Mouse (Mus musculus) liver, embryonic 16.5 days (tissue): ENCODE measurements around the gene Cenpn. TPM values are rescaled to one million over a fixed set of nuclear protein-coding genes. Genes with fewer than 3 reads are reported as not detected.
A peak's percentile ranks its signal among the peaks of the same experiment; 100 is the strongest.

Experiments
- ATAC-seq: fragments of 200-750 bp; cut with Nextera tagmentation; 2 replicates; pipeline ENCODE4 v1.8.0; 2017; ENCODE audit warnings: low read depth, mild to moderate bottlenecking, moderate number of reproducible peaks, moderate library complexity
- H3K27ac ChIP-seq: fragments of 300-500 bp; sonication (generic); 2 replicates; pipeline ENCODE4 v1.5.1; 2014; ENCODE audit warnings: mild to moderate bottlenecking, low read length
- H3K27me3 ChIP-seq: fragments of 300-500 bp; sonication (generic); 2 replicates; pipeline ENCODE4 v1.6.1; 2014; ENCODE audit warnings: low read depth, low read length, mixed read lengths; ENCODE audit not compliant: control insufficient read depth, insufficient read depth
- H3K36me3 ChIP-seq: fragments of 300-500 bp; sonication (generic); 2 replicates; pipeline ENCODE4 v1.6.1; 2014; ENCODE audit warnings: mild to moderate bottlenecking; ENCODE audit not compliant: control insufficient read depth, insufficient read depth
- H3K4me1 ChIP-seq: fragments of 300-500 bp; sonication (generic); 2 replicates; pipeline ENCODE4 v1.6.1; 2014; ENCODE audit warnings: low read depth, low read length, mixed read lengths; ENCODE audit not compliant: control insufficient read depth
- H3K4me2 ChIP-seq: fragments of 300-500 bp; sonication (generic); 2 replicates; pipeline ENCODE4 v1.6.1; 2014; ENCODE audit warnings: low read depth, low read length, mixed read lengths
- H3K4me3 ChIP-seq: fragments of 300-500 bp; sonication (generic); 2 replicates; pipeline ENCODE4 v1.5.1; 2014; ENCODE audit warnings: low read depth, mild to moderate bottlenecking, low read length
- H3K9ac ChIP-seq: fragments of 300-500 bp; sonication (generic); 2 replicates; pipeline ENCODE4 v1.6.1; 2014; ENCODE audit warnings: low read depth, low read length
- H3K9me3 ChIP-seq: fragments of 300-500 bp; sonication (generic); replicated peaks from 2 replicates; pipeline ENCODE4 v1.6.1; 2016; ENCODE audit warnings: low read length; ENCODE audit not compliant: control insufficient read depth
- WGBS: fragments of 180-500 bp; shearing (Covaris S2); extraction: QIAGEN DNeasy Blood & Tissue Kit; methylation state at CpG from one replicate; pipeline ENCODE4 v1.1.7; 2014; ENCODE audit not compliant: insufficient replicate concordance; 5-methylcytosine and 5-hydroxymethylcytosine counted together
- polyA plus RNA-seq: library from polyadenylated mRNA; unstranded; fragments of >200 nt; fragmentation: Nextera tagmentation; extraction: Ambion mirVana; gene quantifications from 2 replicates; pipeline ENCODE4 v1.2.1, GENCODE M21; 2015

The Cenpn gene
- 21.5 and 22.2 TPM in 2 replicates for polyA plus RNA-seq

GRCm38 (mm10) chr8:116921337-116922059 is at the start of gene Cenpn, which contains the start of gene Cmc2:
TSS of gene Cenpn (plus strand) at chr8:116921730.
TSS of gene Cmc2 (minus strand) at chr8:116921455.
- H3K36me3 ChIP-seq: peaks cover 6% of the 10 kb centered on the region
- peak; percentile 91 for ATAC-seq
- no peaks in the 10 kb centered on the region for H3K9me3 ChIP-seq
- peak within 1 kb of the TSS; percentile 93 for H3K4me3 ChIP-seq
- H3K9ac ChIP-seq: peak within 1 kb of the TSS; percentile 91
- H3K27ac ChIP-seq: peak within 1 kb of the TSS; percentile 92
- H3K4me2 ChIP-seq: peak within 1 kb of the TSS; percentile 81
- H3K27me3 ChIP-seq: no peaks in the 10 kb centered on the region
- H3K4me1 ChIP-seq: peaks cover 25% of the 10 kb centered on the region
- WGBS: 0% methylated on average over 57 of the region's 57 CpGs

DNA sequence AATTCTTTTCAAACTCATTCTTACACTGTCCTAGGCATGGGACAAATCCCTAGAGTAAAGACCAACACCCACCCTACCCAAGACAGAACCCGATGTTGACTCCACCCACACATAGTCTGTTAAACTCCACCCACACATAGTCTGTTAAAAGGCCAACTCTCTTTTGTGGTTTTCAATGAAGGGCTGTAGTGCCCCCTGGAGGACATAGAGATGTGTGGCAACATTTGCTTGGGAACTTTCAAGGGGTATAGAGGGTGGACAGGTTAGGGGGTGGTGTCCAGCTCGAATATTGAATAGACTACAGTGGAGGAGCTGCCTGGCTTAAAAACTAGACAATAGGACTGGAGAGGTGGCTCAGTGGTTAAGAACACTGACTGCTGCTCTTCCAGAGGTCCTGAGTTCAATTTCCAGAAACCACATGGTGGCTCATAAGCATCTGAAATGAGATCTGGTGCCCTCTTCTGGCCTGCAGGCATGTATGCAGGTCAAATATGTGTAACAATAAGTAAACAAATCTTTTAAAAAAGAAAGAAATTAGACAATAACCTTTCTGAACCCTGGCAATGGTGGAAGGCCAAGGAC is 48.7 kb upstream of the Cenpn start:
- Histone ChIP-seq H3K9ac (no peak overlapping the region), H3K4me3 (no peak overlapping the region), H3K36me3 (no peaks in the 10 kb centered on the region), H3K9me3 (no peaks in the 10 kb centered on the region; the same call in 1 of the 2 replicates), H3K27me3 (no peaks in the 10 kb centered on the region), H3K4me2 (no peak overlapping the region), H3K4me1 (no peaks in the 10 kb centered on the region), H3K27ac (no peak overlapping the region)
- ATAC-seq: no peak
- 34% methylated on average over 2 of the region's 2 CpGs for WGBS

DNA sequence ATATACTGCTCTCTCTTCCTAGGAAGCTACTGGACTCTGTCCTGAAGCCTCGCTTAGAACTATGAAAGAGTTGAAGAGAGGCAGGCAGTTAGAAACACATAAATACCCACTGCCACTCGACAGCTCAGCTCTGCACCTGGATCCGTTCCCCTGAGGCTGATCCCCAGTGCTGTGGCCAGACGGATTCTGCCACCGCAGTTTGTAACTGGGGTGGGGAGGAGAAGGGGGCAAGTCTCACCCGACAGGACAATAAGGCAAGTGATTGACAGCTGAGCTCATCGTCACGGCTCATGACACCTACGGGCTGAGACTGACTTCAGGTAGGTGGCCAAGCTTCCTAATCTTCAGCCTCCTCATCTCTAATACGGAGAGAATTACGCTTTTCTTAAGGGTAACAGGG is 47.9 kb upstream of the Cenpn start:
- no peak overlapping the region for H3K9ac ChIP-seq
- ATAC-seq: no peak; the same call in 1 of the 2 replicates
- H3K9me3 ChIP-seq: no peaks in the 10 kb centered on the region; the same call in 1 of the 2 replicates
- 75% methylated on average over 11 of the region's 11 CpGs for WGBS
- no peak overlapping the region for H3K4me3 ChIP-seq
- no peaks in the 10 kb centered on the region for H3K4me1 ChIP-seq
- no peaks in the 10 kb centered on the region for H3K27me3 ChIP-seq
- no peak overlapping the region for H3K27ac ChIP-seq
- H3K36me3 ChIP-seq: no peaks in the 10 kb centered on the region
- H3K4me2 ChIP-seq: no peak overlapping the region

- Histone ChIP-seq H3K36me3 (no peaks in the 10 kb centered on the region), H3K9me3 (no peaks in the 10 kb centered on the region; the same call in 1 of the 2 replicates), H3K4me1 (no peaks in the 10 kb centered on the region), H3K27ac (no peak overlapping the region), H3K4me3 (no peak overlapping the region), H3K27me3 (no peaks in the 10 kb centered on the region), H3K4me2 (no peak overlapping the region), H3K9ac (no peak overlapping the region)
- 74% methylated on average over 8 of the region's 8 CpGs for WGBS
- no peak for ATAC-seq
These were observed 47.5 kb upstream of the Cenpn start for GRCm38 (mm10) chr8:116873986-116874385.

DNA sequence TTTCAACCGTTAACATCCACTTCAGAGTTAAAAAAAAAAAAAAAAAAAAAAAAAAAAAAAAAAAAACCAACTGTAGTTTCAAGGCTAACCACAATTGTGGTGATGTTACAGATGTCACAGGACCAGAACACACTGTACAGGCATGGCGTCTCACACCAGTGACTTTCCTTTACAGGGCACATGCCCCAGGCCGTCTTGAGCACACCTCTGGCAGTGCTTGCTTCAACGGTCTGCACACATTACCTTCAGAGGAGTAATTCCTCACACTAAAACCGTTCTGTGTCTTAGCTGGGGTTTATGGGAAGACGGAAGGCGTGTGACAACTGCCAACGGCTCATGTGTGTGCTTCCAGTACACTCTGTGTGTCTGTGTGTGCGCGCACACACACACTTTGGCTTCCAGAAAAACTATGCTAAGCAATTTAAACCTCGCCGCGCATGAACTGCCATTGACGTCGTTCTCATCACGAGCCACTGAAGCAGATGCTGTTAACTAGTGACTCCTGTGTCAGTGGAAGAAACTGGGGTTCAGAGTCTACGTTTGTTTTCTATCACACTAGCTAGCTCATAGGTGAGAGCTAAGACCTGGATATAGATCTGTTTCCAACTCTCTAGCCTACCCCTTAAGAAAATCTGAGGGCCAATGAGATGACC is 45.6 kb upstream of the Cenpn start:
- 66% methylated on average over 17 of the region's 17 CpGs for WGBS
- Histone ChIP-seq H3K9ac (no peak overlapping the region), H3K9me3 (no peaks in the 10 kb centered on the region; the same call in 1 of the 2 replicates), H3K27me3 (no peaks in the 10 kb centered on the region), H3K4me3 (no peak overlapping the region), H3K27ac (no peak overlapping the region), H3K36me3 (no peaks in the 10 kb centered on the region), H3K4me1 (no peaks in the 10 kb centered on the region), H3K4me2 (no peak overlapping the region)
- no peak for ATAC-seq

DNA sequence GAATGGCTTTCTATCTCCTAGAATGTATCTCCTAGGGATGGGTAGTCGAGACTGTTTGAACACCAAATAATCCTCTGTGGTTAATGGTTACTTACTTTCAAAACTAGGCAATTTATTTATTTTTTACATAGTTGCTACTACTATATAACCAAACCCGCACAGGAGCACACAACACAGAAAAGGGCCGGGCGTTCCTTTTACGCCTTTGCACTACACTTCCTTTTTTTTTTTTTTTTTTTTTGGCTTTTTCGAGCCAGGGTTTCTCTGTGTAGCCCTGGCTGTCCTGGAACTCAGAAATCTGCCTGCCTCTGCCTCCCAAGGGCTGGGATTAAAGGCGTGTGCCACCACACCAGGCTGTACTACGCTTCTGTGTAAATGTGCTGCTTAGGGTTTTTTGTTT is 40.1 kb upstream of the Cenpn start:
- Histone ChIP-seq H3K27ac (no peak overlapping the region), H3K4me2 (no peak overlapping the region), H3K27me3 (no peaks in the 10 kb centered on the region), H3K4me3 (no peak overlapping the region), H3K9me3 (no peaks in the 10 kb centered on the region; the same call in 1 of the 2 replicates), H3K36me3 (0 out of 2 replicates have a peak, but pooled peaks cover 3% of the 10 kb centered on the region), H3K9ac (no peak overlapping the region), H3K4me1 (no peaks in the 10 kb centered on the region)
- WGBS: 66% methylated on average over 8 of the region's 8 CpGs
- ATAC-seq: no peak

- Histone ChIP-seq H3K27ac (no peak overlapping the region), H3K4me1 (no peaks in the 10 kb centered on the region), H3K9ac (no peak overlapping the region), H3K36me3 (peaks cover 19% of the 10 kb centered on the region), H3K9me3 (no peaks in the 10 kb centered on the region), H3K4me2 (no peak overlapping the region), H3K27me3 (no peaks in the 10 kb centered on the region), H3K4me3 (no peak overlapping the region)
- 67% methylated on average over 4 of the region's 4 CpGs for WGBS
- no peak for ATAC-seq
These were observed 33.7 kb upstream of the Cenpn start for GRCm38 (mm10) chr8:116887813-116888212.

GRCm38 (mm10) chr8:116891446-116891845 is 30.1 kb upstream of the Cenpn start:
- Histone ChIP-seq H3K9me3 (no peaks in the 10 kb centered on the region; the same call in 1 of the 2 replicates), H3K4me3 (no peak overlapping the region), H3K27ac (no peak overlapping the region), H3K4me1 (no peaks in the 10 kb centered on the region), H3K36me3 (peaks cover 19% of the 10 kb centered on the region), H3K27me3 (no peaks in the 10 kb centered on the region), H3K9ac (no peak overlapping the region), H3K4me2 (no peak overlapping the region)
- ATAC-seq: no peak
- WGBS: 75% methylated on average over 5 of the region's 5 CpGs

DNA sequence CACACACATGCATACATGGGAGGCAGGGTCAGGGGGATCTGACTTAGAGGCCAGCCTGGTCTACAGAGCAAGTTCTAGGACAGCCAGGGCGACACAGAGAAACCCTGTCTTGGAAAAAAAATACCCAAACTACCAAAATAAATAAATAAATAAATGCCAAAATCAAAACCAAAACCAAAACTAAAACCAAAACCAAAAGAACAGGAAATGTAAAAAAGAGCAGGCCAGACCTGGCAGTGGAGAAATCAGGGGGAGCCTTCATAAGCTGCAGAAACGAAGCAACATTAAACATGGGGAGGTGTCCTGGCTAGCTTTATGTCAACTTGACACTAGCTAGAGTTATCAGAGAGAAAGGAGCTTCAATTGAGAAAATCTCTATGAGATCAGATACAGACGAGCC is 29.4 kb upstream of the Cenpn start:
- Histone ChIP-seq H3K27me3 (no peaks in the 10 kb centered on the region), H3K4me1 (no peaks in the 10 kb centered on the region)
- WGBS: 65% methylated on average over 3 of the region's 3 CpGs

More for the DNA sequence above, 29.4 kb upstream of the Cenpn start:
- Histone ChIP-seq H3K4me2 (no peak overlapping the region), H3K4me3 (no peak overlapping the region), H3K27ac (no peak overlapping the region), H3K36me3 (peaks cover 14% of the 10 kb centered on the region), H3K9me3 (no peaks in the 10 kb centered on the region; the same call in 1 of the 2 replicates), H3K9ac (no peak overlapping the region)
- ATAC-seq: no peak
